Mouse (Mus musculus): ENCODE results near the gene Cradd. TPM values are rescaled to one million over a fixed set of nuclear protein-coding genes. Genes with fewer than 3 reads are reported as not detected.

Gene Cradd
- total and polyA plus RNA-seq, 2 experiments = 8.9 to 24.7 TPM

- peaks cover 14% of the 10 kb centered on the region for H3K4me1 ChIP-seq (ENCODE audit: control insufficient read depth, insufficient read depth, low read length)
- no peak overlapping the region for H3K4me3 ChIP-seq (ENCODE audit: insufficient read depth, low read depth, low read length)
- WGBS = 98% methylated on average over 11 of the region's 11 CpGs
- no peak overlapping the region for H3K9ac ChIP-seq (ENCODE audit: low read depth, low read length)
- no peak for DNase-seq (ENCODE audit: extremely low read depth, low read depth, low spot score)
- H3K36me3 ChIP-seq (ENCODE audit: control insufficient read depth, insufficient read depth, low read length) = no peaks in the 10 kb centered on the region
- TF ChIP-seq CTCF (IDR thresholded peaks at IDR 0.05; ENCODE audit: low read depth, low read length) (no peak), POLR2A (IDR thresholded peaks at IDR 0.05; ENCODE audit: extremely low read depth, insufficient read depth, low read length) (no peak)
- no peak overlapping the region for H3K27ac ChIP-seq (replicated peaks; ENCODE audit: insufficient read depth, low read depth, low read length)
- H3K79me2 ChIP-seq (ENCODE audit: control insufficient read depth, insufficient read depth, low read length) = peaks cover 15% of the 10 kb centered on the region; the same call in 1 of the 2 replicates
- H3K27me3 ChIP-seq (ENCODE audit: control insufficient read depth, insufficient read depth, low read length) = no peaks in the 10 kb centered on the region
Observed at GRCm38 (mm10) chr10:95315321-95315720, 8.6 kb downstream of the Cradd start.

- Histone ChIP-seq H3K27me3 (ENCODE audit: control insufficient read depth, insufficient read depth, low read length) (no peaks in the 10 kb centered on the region), H3K27ac (replicated peaks; ENCODE audit: insufficient read depth, low read depth, low read length) (no peak overlapping the region), H3K36me3 (ENCODE audit: control insufficient read depth, insufficient read depth, low read length) (no peaks in the 10 kb centered on the region), H3K4me3 (ENCODE audit: insufficient read depth, low read depth, low read length) (no peak overlapping the region), H3K4me1 (ENCODE audit: control insufficient read depth, insufficient read depth, low read length) (peaks cover 8% of the 10 kb centered on the region), H3K79me2 (ENCODE audit: control insufficient read depth, insufficient read depth, low read length) (peaks cover 15% of the 10 kb centered on the region; the same call in 1 of the 2 replicates), H3K9ac (ENCODE audit: low read depth, low read length) (no peak overlapping the region)
- 54% methylated on average over 5 of the region's 5 CpGs for WGBS
- DNase-seq (ENCODE audit: extremely low read depth, low read depth, low spot score) = no peak
- TF ChIP-seq CTCF (IDR thresholded peaks at IDR 0.05; ENCODE audit: low read depth, low read length) (no peak), POLR2A (IDR thresholded peaks at IDR 0.05; ENCODE audit: extremely low read depth, insufficient read depth, low read length) (no peak)
Observed at GRCm38 (mm10) chr10:95314019-95314418, 9.9 kb downstream of the Cradd start.

GRCm38 (mm10) chr10:95313524-95313923 lies 10.4 kb downstream of the Cradd start:
- Histone ChIP-seq H3K4me3 (ENCODE audit: insufficient read depth, low read depth, low read length) (no peak overlapping the region), H3K27ac (replicated peaks; ENCODE audit: insufficient read depth, low read depth, low read length) (no peak overlapping the region), H3K79me2 (ENCODE audit: control insufficient read depth, insufficient read depth, low read length) (peaks cover 15% of the 10 kb centered on the region; the same call in 1 of the 2 replicates), H3K27me3 (ENCODE audit: control insufficient read depth, insufficient read depth, low read length) (no peaks in the 10 kb centered on the region), H3K4me1 (ENCODE audit: control insufficient read depth, insufficient read depth, low read length) (peaks cover 7% of the 10 kb centered on the region), H3K36me3 (ENCODE audit: control insufficient read depth, insufficient read depth, low read length) (no peaks in the 10 kb centered on the region), H3K9ac (ENCODE audit: low read depth, low read length) (no peak overlapping the region)
- TF ChIP-seq CTCF (IDR thresholded peaks at IDR 0.05; ENCODE audit: low read depth, low read length) (no peak), POLR2A (IDR thresholded peaks at IDR 0.05; ENCODE audit: extremely low read depth, insufficient read depth, low read length) (no peak)
- WGBS = 86% methylated on average over 9 of the region's 9 CpGs
- no peak for DNase-seq (ENCODE audit: extremely low read depth, low read depth, low spot score)

GRCm38 (mm10) chr10:95310688-95311441 lies 13.1 kb downstream of the Cradd start:
- no peak overlapping the region for H3K9ac ChIP-seq (ENCODE audit: low read depth, low read length)
- H3K27me3 ChIP-seq (ENCODE audit: control insufficient read depth, insufficient read depth, low read length) = no peaks in the 10 kb centered on the region
- no peak for DNase-seq (ENCODE audit: extremely low read depth, low read depth, low spot score)
- peaks cover 2% of the 10 kb centered on the region for H3K4me1 ChIP-seq (ENCODE audit: control insufficient read depth, insufficient read depth, low read length)
- no peak for TF ChIP-seq POLR2A (IDR thresholded peaks at IDR 0.05; ENCODE audit: extremely low read depth, insufficient read depth, low read length)
- TF ChIP-seq CTCF (IDR thresholded peaks at IDR 0.05; ENCODE audit: low read depth, low read length) = no peak
- H3K27ac ChIP-seq (replicated peaks; ENCODE audit: insufficient read depth, low read depth, low read length) = no peak overlapping the region
- H3K4me3 ChIP-seq (ENCODE audit: insufficient read depth, low read depth, low read length) = no peak overlapping the region
- WGBS = 91% methylated on average over 21 of the region's 21 CpGs
- H3K36me3 ChIP-seq (ENCODE audit: control insufficient read depth, insufficient read depth, low read length) = no peaks in the 10 kb centered on the region
- H3K79me2 ChIP-seq (ENCODE audit: control insufficient read depth, insufficient read depth, low read length) = peaks cover 5% of the 10 kb centered on the region; the same call in 1 of the 2 replicates

- Histone ChIP-seq H3K4me3 (ENCODE audit: insufficient read depth, low read depth, low read length) (no peak overlapping the region), H3K9ac (ENCODE audit: low read depth, low read length) (no peak overlapping the region), H3K36me3 (ENCODE audit: control insufficient read depth, insufficient read depth, low read length) (no peaks in the 10 kb centered on the region), H3K79me2 (ENCODE audit: control insufficient read depth, insufficient read depth, low read length) (peaks cover 3% of the 10 kb centered on the region; the same call in 1 of the 2 replicates), H3K27ac (replicated peaks; ENCODE audit: insufficient read depth, low read depth, low read length) (no peak overlapping the region), H3K4me1 (ENCODE audit: control insufficient read depth, insufficient read depth, low read length) (peaks cover 8% of the 10 kb centered on the region), H3K27me3 (ENCODE audit: control insufficient read depth, insufficient read depth, low read length) (no peaks in the 10 kb centered on the region)
- no peak for DNase-seq (ENCODE audit: extremely low read depth, low read depth, low spot score)
- no peak for TF ChIP-seq POLR2A (IDR thresholded peaks at IDR 0.05; ENCODE audit: extremely low read depth, insufficient read depth, low read length)
- no peak for TF ChIP-seq CTCF (IDR thresholded peaks at IDR 0.05; ENCODE audit: low read depth, low read length)
- WGBS = 85% methylated on average over 13 of the region's 13 CpGs
Observed at GRCm38 (mm10) chr10:95309412-95310322, 14.3 kb downstream of the Cradd start.

All from liver, adult 2 months (tissue).